13 mouse cellular contexts compared by ENCODE assay signal in genomic region chr10:68167118-68167517, GRCm38 (mm10).
A peak's percentile ranks its signal among the peaks of the same experiment; 100 is the strongest.
DNase-seq lines count a peak whose midpoint lies in the region; ATAC-seq lines count a peak whose summit lies in the region.
"Had no signal": no experiment of that assay in that cellular context is flagged by ENCODE, and none has a peak within 500 bp of the region (broad histone marks: within the 10 kb centered on the region; RNA-seq: fewer than 3 reads in every experiment).

No protein-coding gene starts in this region.

- no peak overlapping the region for H3K4me2 ChIP-seq in heart, embryonic 11.5 days
- no peak overlapping the region for H3K4me2 ChIP-seq in midbrain, embryonic 11.5 days
- no peak overlapping the region for H3K4me2 ChIP-seq in midbrain, embryonic 15.5 days
- H3K4me2 ChIP-seq in intestine, embryonic 15.5 days (replicated peaks) = no peak overlapping the region
- H3K4me2 ChIP-seq in stomach, embryonic 16.5 days (ENCODE audit: low read depth, low read length) = no peak overlapping the region
- H3K4me2 ChIP-seq: neural tube, embryonic 12.5 days had no signal

- no peak overlapping the region for H3K4me3 ChIP-seq in heart, embryonic 11.5 days (ENCODE audit: low read depth, low read length)
- no peak overlapping the region for H3K4me3 ChIP-seq in midbrain, embryonic 11.5 days (ENCODE audit: low read depth, low read length)
- H3K4me3 ChIP-seq in midbrain, embryonic 15.5 days = no peak overlapping the region
- H3K4me3 ChIP-seq in intestine, embryonic 15.5 days (replicated peaks) = no peak overlapping the region
- no peak overlapping the region for H3K4me3 ChIP-seq in stomach, embryonic 16.5 days (replicated peaks; ENCODE audit: low read length)
- no peak overlapping the region for H3K4me3 ChIP-seq in forebrain, embryonic 10.5 days
- H3K4me3 ChIP-seq: neural tube, embryonic 12.5 days had no signal

- H3K27me3 ChIP-seq in heart, embryonic 11.5 days (ENCODE audit: control insufficient read depth, insufficient read depth, low read length) = no peaks in the 10 kb centered on the region
- H3K27me3 ChIP-seq in midbrain, embryonic 11.5 days (ENCODE audit: control insufficient read depth, insufficient read depth, low read length) = no peaks in the 10 kb centered on the region
- no peaks in the 10 kb centered on the region for H3K27me3 ChIP-seq in midbrain, embryonic 15.5 days (replicated peaks)
- H3K27me3 ChIP-seq in intestine, embryonic 15.5 days (replicated peaks) = no peaks in the 10 kb centered on the region
- H3K27me3 ChIP-seq in stomach, embryonic 16.5 days (ENCODE audit: control insufficient read depth, insufficient read depth, low read length) = no peaks in the 10 kb centered on the region
- H3K27me3 ChIP-seq in forebrain, embryonic 10.5 days (ENCODE audit: poor library complexity, severe bottlenecking) = no peaks in the 10 kb centered on the region
- H3K27me3 ChIP-seq: neural tube, embryonic 12.5 days had no signal

- WGBS in heart, embryonic 11.5 days (ENCODE audit: insufficient replicate concordance) = 53% methylated on average over 4 of the region's 4 CpGs
- WGBS in midbrain, embryonic 11.5 days = 74% methylated on average over 4 of the region's 4 CpGs
- WGBS in midbrain, embryonic 15.5 days = 70% methylated on average over 4 of the region's 4 CpGs
- 69% methylated on average over 4 of the region's 4 CpGs for WGBS in intestine, embryonic 15.5 days
- WGBS in stomach, embryonic 16.5 days = 62% methylated on average over 4 of the region's 4 CpGs
- WGBS in forebrain, embryonic 10.5 days = 86% methylated on average over 4 of the region's 4 CpGs

- H3K9me3 ChIP-seq in heart, embryonic 11.5 days (replicated peaks; ENCODE audit: control insufficient read depth, low read length) = no peaks in the 10 kb centered on the region
- H3K9me3 ChIP-seq in midbrain, embryonic 11.5 days (ENCODE audit: control insufficient read depth, low read length) = no peaks in the 10 kb centered on the region
- H3K9me3 ChIP-seq in midbrain, embryonic 15.5 days = no peaks in the 10 kb centered on the region
- no peaks in the 10 kb centered on the region for H3K9me3 ChIP-seq in intestine, embryonic 15.5 days
- H3K9me3 ChIP-seq in stomach, embryonic 16.5 days (replicated peaks; ENCODE audit: control insufficient read depth, low read length) = no peaks in the 10 kb centered on the region
- H3K9me3 ChIP-seq in forebrain, embryonic 10.5 days = no peaks in the 10 kb centered on the region
- H3K9me3 ChIP-seq: neural tube, embryonic 12.5 days had no signal

- no peak for DNase-seq in heart, adult 9 months (ENCODE audit: low spot score in 2 of 2)
- DNase-seq in midbrain, embryonic 11.5 days (ENCODE audit: low spot score, missing footprints) = peak; percentile 37
- DNase-seq in layer of hippocampus, adult 9-10 months (ENCODE audit: low spot score) = no peak
- DNase-seq in forebrain, embryonic 10.5 days (ENCODE audit: extremely low spot score, low spot score) = no peak
- DNase-seq: cerebellum, postnatal 25 days; gastrocnemius, postnatal 14 days; kidney, adult 11 months had no signal

- no peak overlapping the region; the same call in 1 of the 2 replicates for H3K9ac ChIP-seq in heart, embryonic 11.5 days (ENCODE audit: low read depth, low read length)
- H3K9ac ChIP-seq in midbrain, embryonic 11.5 days (ENCODE audit: low read length) = no peak overlapping the region
- no peak overlapping the region for H3K9ac ChIP-seq in midbrain, embryonic 15.5 days
- no peak overlapping the region for H3K9ac ChIP-seq in intestine, embryonic 15.5 days
- no peak overlapping the region for H3K9ac ChIP-seq in stomach, embryonic 16.5 days (ENCODE audit: low read length)
- H3K9ac ChIP-seq: liver, embryonic 14.5 days; neural tube, embryonic 12.5 days had no signal

- no peaks in the 10 kb centered on the region for H3K36me3 ChIP-seq in heart, embryonic 11.5 days (ENCODE audit: control insufficient read depth, insufficient read depth, low read length)
- no peaks in the 10 kb centered on the region for H3K36me3 ChIP-seq in midbrain, embryonic 11.5 days (ENCODE audit: control insufficient read depth, insufficient read depth, low read length)
- no peaks in the 10 kb centered on the region for H3K36me3 ChIP-seq in midbrain, embryonic 15.5 days (replicated peaks)
- no peaks in the 10 kb centered on the region for H3K36me3 ChIP-seq in intestine, embryonic 15.5 days
- H3K36me3 ChIP-seq in stomach, embryonic 16.5 days (ENCODE audit: control insufficient read depth, insufficient read depth, low read length) = 0 out of 2 replicates have a peak, but pooled peaks cover 4% of the 10 kb centered on the region
- H3K36me3 ChIP-seq in forebrain, embryonic 10.5 days (replicated peaks) = no peaks in the 10 kb centered on the region
- H3K36me3 ChIP-seq: neural tube, embryonic 12.5 days had no signal

- no peak for ATAC-seq in heart, embryonic 11.5 days (replicated peaks; ENCODE audit: insufficient number of reproducible peaks, low FRiP score, low TSS enrichment)
- ATAC-seq in midbrain, embryonic 11.5 days (ENCODE audit: low FRiP score) = no peak
- ATAC-seq in midbrain, embryonic 15.5 days (replicated peaks) = no peak
- ATAC-seq in intestine, embryonic 15.5 days = peak; percentile 55
- no peak; the same call in 1 of the 2 replicates for ATAC-seq in stomach, embryonic 16.5 days (ENCODE audit: insufficient read depth, low FRiP score)

- peaks cover 30% of the 10 kb centered on the region for H3K4me1 ChIP-seq in heart, embryonic 11.5 days (ENCODE audit: control insufficient read depth, insufficient read depth, low read length)
- H3K4me1 ChIP-seq in midbrain, embryonic 11.5 days (ENCODE audit: control insufficient read depth, insufficient read depth, low read length) = 0 out of 2 replicates have a peak, but pooled peaks cover 4% of the 10 kb centered on the region
- H3K4me1 ChIP-seq in midbrain, embryonic 15.5 days = peaks cover 16% of the 10 kb centered on the region
- H3K4me1 ChIP-seq in intestine, embryonic 15.5 days (replicated peaks) = peaks cover 29% of the 10 kb centered on the region
- peaks cover 42% of the 10 kb centered on the region for H3K4me1 ChIP-seq in stomach, embryonic 16.5 days (ENCODE audit: control insufficient read depth, insufficient read depth, low read length)
- peaks cover 35% of the 10 kb centered on the region for H3K4me1 ChIP-seq in forebrain, embryonic 10.5 days

- peak overlapping the region; percentile 64 for H3K27ac ChIP-seq in heart, embryonic 11.5 days (ENCODE audit: low read depth, low read length)
- H3K27ac ChIP-seq in midbrain, embryonic 11.5 days (ENCODE audit: low read depth, low read length) = 0 out of 2 replicates have a peak overlapping the region, but pooled peaks have one; percentile 13
- H3K27ac ChIP-seq in midbrain, embryonic 15.5 days = no peak overlapping the region
- 0 out of 2 replicates have a peak overlapping the region, but pooled peaks have one; percentile 14 for H3K27ac ChIP-seq in intestine, embryonic 15.5 days
- H3K27ac ChIP-seq in stomach, embryonic 16.5 days (ENCODE audit: low read length) = peak overlapping the region; percentile 13
- H3K27ac ChIP-seq in forebrain, embryonic 10.5 days = no peak overlapping the region
- H3K27ac ChIP-seq: liver, embryonic 14.5 days; neural tube, embryonic 12.5 days had no signal

Comparison
In these comparisons a context has a peak if more than half of its experiments do, and no peak if none do; other contexts are left out.
1. H3K27ac ChIP-seq: peak in heart, embryonic 11.5 days (single experiment), midbrain, embryonic 11.5 days (single experiment), intestine, embryonic 15.5 days (single experiment) and stomach, embryonic 16.5 days (single experiment); none in midbrain, embryonic 15.5 days (single experiment) and forebrain, embryonic 10.5 days (single experiment).